Comparison of ENCODE assay signal across 48 mouse cellular contexts in genomic region chr17:87402444-87402843, GRCm38 (mm10). TPM values are rescaled to one million over a fixed set of nuclear protein-coding genes. Genes with fewer than 3 reads are reported as not detected.
"Had no signal": no experiment of that assay in that cellular context is flagged by ENCODE, and none has a peak within 500 bp of the region (broad histone marks: within the 10 kb centered on the region; RNA-seq: fewer than 3 reads in every experiment).

No protein-coding gene starts in this region.

- DNase-seq: heart, postnatal 10 days; heart, postnatal 14 days; heart, postnatal 36 days; heart, postnatal 4 days; kidney, adult 11 months; kidney, adult 18-20 months; kidney, adult 2 months; kidney, adult 8-10 months; kidney, adult 9 months; kidney, postnatal 10 days; kidney, postnatal 14 days; kidney, postnatal 25 days; kidney, postnatal 36 days; kidney, postnatal 4 days; layer of hippocampus, adult 9-11 months; layer of hippocampus, postnatal 36 days had no signal

- H3K27me3 ChIP-seq: heart, embryonic 12.5 days; heart, embryonic 13.5 days; heart, embryonic 15.5 days; hindbrain, embryonic 12.5 days; hindbrain, embryonic 13.5 days; hindbrain, embryonic 15.5 days; intestine, embryonic 15.5 days; kidney, embryonic 15.5 days had no signal

- H3K4me2 ChIP-seq: heart, embryonic 12.5 days; heart, embryonic 13.5 days; heart, embryonic 15.5 days; hindbrain, embryonic 12.5 days; hindbrain, embryonic 13.5 days; hindbrain, embryonic 14.5 days; hindbrain, embryonic 15.5 days; intestine, embryonic 15.5 days; kidney, embryonic 15.5 days had no signal

- H3K4me3 ChIP-seq: heart, embryonic 12.5 days; heart, embryonic 13.5 days; heart, embryonic 15.5 days; hindbrain, embryonic 10.5 days; hindbrain, embryonic 12.5 days; hindbrain, embryonic 13.5 days; hindbrain, embryonic 15.5 days; intestine, embryonic 15.5 days; kidney, embryonic 15.5 days; layer of hippocampus, adult 2 months; left cerebral cortex, adult 2 months had no signal

- H3K27ac ChIP-seq: heart, embryonic 13.5 days; heart, embryonic 15.5 days; hindbrain, embryonic 10.5 days; hindbrain, embryonic 12.5 days; hindbrain, embryonic 13.5 days; hindbrain, embryonic 14.5 days; hindbrain, embryonic 15.5 days; hindbrain, postnatal 0 days; intestine, embryonic 15.5 days; kidney, embryonic 15.5 days; kidney, postnatal 0 days; layer of hippocampus, adult 2 months; left cerebral cortex, adult 2 months had no signal

- H3K9me3 ChIP-seq: heart, embryonic 12.5 days; heart, embryonic 13.5 days; heart, embryonic 15.5 days; hindbrain, embryonic 10.5 days; hindbrain, embryonic 12.5 days; hindbrain, embryonic 13.5 days; hindbrain, embryonic 15.5 days; intestine, embryonic 15.5 days; kidney, embryonic 15.5 days had no signal

- H3K36me3 ChIP-seq: heart, embryonic 12.5 days; heart, embryonic 13.5 days; heart, embryonic 15.5 days; hindbrain, embryonic 10.5 days; hindbrain, embryonic 12.5 days; hindbrain, embryonic 13.5 days; hindbrain, embryonic 15.5 days; intestine, embryonic 15.5 days; kidney, embryonic 15.5 days had no signal

- H3K4me1 ChIP-seq: heart, embryonic 12.5 days; heart, embryonic 13.5 days; heart, embryonic 15.5 days; hindbrain, embryonic 13.5 days; hindbrain, embryonic 15.5 days had no signal

- H3K9ac ChIP-seq: heart, embryonic 12.5 days; heart, embryonic 13.5 days; heart, embryonic 15.5 days; hindbrain, embryonic 12.5 days; hindbrain, embryonic 13.5 days; hindbrain, embryonic 14.5 days; hindbrain, embryonic 15.5 days; intestine, embryonic 15.5 days; kidney, embryonic 15.5 days had no signal

- ATAC-seq: hindbrain, embryonic 16.5 days; hindbrain, postnatal 0 days; inflammation-experienced regulatory T-cells, adult 6 months; intestine, embryonic 15.5 days; intestine, embryonic 16.5 days; intestine, postnatal 0 days had no signal

RNA-seq across cellular contexts. Expression of gene Stpg4, which starts 25.1 kb away (rescaled TPM):
- total RNA-seq: heart, postnatal 10 days; heart, postnatal 14 days; heart, postnatal 25 days; heart, postnatal 36 days; heart, postnatal 4 days; layer of hippocampus, adult 18-20 months; layer of hippocampus, adult 2 months; layer of hippocampus, adult 8-10 months; layer of hippocampus, postnatal 10 days; layer of hippocampus, postnatal 14 days; layer of hippocampus, postnatal 25 days; layer of hippocampus, postnatal 36 days; left cerebral cortex, adult 18-20 months; left cerebral cortex, adult 2 months; left cerebral cortex, adult 8-10 months had no signal
- polyA plus RNA-seq: heart, embryonic 12.5 days; heart, embryonic 14.5 days; heart, embryonic 15.5 days; heart, embryonic 16.5 days; heart, postnatal 0 days; hindbrain, embryonic 10.5 days; hindbrain, embryonic 13.5 days; hindbrain, embryonic 14.5 days; hindbrain, embryonic 15.5 days; hindbrain, postnatal 0 days; intestine, embryonic 14.5 days; intestine, embryonic 15.5 days; intestine, embryonic 16.5 days; intestine, postnatal 0 days; kidney, adult 2 months; kidney, embryonic 14.5 days; kidney, embryonic 15.5 days; kidney, postnatal 0 days; large intestine, adult 2 months had no signal
